Mouse (Mus musculus): ENCODE data around the gene Ksr2. TPM values are rescaled to one million over a fixed set of nuclear protein-coding genes. Genes with fewer than 3 reads are reported as not detected.

The Ksr2 gene
- total RNA-seq, 2 experiments from 2014 or later = 34.1 to 35.9 TPM

DNA sequence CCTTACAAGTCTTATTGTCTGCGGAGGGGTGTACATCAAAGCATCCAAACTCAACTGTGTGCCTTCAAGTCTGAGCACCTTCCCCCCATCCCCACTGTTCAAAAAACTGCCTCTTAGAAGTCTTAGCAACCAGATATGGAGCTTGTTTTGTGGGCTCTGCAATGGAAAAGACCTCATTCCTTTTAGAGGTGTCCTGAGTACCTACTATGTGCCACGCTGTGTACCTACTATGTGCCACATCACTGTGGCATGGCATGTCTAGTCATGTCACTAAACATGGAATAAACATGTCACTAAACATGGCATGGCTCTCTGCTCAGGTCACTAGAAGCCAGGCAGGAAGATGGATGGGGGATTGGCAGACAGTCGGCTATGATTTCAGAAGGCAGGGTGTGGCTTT is 268.4 kb downstream of the Ksr2 start:
- no peak for DNase-seq (ENCODE audit: low spot score in 2 of 2)

DNA sequence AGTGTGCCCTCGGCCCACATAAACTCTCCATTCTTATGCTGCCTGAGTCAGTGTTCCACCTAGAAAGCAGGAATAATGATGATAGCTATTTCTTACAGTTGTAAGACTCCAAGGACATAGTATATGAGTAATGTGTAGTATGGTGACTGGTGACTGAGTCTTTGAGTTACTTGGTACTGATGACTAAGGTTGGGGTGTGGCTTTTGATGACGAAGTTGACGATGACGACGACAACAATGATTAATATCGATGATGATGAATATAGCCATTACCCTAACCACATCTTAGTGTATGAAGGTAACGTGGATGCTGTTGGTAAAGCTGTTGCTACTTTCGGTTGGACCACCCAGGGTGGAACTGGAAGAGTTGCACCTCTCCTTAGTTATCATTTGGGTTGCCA is 270.7 kb downstream of the Ksr2 start:
- no peak for DNase-seq (ENCODE audit: low spot score in 2 of 2)

DNA sequence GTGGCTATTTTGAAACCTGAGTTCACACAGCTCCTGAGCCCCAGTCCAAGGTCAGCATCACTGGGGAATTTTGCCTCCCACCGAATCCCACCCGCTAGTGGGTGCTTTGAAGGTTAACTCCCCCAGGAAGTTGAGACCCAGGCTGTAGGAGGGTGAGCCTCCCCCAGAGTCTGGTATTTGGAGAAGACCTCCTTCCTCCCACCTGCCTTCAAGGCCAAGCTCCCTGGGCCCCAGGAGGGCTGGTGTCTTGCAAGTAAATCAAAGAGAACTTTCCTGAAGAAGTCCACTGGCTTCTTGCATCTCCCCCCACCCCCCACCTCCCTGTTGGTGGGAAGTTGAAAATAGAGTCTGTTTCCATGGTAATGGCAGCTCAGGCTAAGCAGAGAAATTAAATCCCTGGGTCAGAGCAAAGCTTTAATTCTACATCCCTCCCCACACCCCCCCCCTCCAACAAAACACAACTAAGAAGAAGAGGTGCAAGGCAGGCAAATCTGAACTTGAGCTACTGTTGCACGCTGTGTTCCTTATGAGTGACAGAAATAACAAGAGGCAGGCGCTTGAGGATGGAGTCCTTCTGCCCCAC is 274.1 kb downstream of the Ksr2 start:
- DNase-seq (ENCODE audit: low spot score in 2 of 2) = no peak

DNA sequence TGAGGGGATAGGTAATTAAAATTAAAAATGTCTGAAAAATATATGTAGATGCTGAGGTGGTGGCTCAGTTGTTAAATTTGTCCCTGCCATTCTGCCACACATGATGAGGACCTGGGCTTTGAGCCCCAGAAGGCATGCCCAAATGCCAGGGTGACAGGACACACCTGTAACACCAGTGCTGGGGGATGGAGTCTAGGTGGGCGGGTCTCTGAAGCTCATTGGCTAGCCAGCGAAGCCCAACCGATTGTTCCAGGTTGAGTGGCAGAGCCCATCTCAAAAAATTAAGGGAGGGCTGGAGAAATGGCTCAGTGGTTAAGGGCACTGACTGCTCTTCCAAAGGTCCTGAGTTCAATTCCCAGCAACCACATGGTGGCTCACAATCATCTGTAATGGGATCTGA is 274.9 kb downstream of the Ksr2 start:
- DNase-seq (ENCODE audit: low spot score in 2 of 2) = no peak

DNA sequence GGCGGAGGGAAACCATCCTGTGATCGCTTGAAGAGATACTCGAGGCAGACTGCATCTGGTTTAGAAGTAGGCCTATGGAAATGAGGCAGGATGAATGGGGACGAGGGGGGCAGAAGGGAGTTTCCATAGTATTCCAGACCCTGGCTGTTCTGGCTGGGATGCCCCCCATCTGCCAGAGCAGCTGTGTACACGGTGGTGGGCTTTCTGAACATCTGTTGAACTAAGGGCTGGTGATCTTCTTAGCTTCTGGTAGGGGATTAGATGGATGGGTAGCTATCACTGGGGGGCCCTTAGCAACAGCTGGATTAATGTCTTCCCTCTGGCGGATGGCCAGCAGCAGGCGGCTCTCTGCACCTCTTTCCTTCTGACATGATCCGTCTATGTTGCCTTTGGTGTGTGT is 276.0 kb downstream of the Ksr2 start:
- DNase-seq (ENCODE audit: low spot score in 2 of 2) = no peak

DNA sequence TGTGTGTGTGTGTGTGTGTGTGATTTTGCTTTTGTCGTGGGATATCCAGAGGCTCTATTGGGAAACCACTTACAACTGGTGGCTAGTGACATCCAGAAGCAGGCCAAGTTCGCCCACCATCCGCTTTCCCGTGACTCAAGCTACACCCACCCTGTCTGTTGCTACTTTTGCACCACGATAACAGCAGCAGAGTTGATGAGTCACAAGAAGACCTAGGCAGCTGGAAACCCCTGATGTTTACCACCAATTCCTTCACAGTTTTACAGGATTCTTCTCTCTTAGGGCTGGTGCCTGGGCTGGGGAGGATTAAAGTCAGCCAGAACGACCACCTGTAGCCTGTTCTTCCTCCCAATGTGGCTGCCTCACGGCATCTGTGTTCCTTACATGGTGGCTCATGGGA is 277.5 kb downstream of the Ksr2 start:
- peak; percentile 30 to 54 for DNase-seq (ENCODE audit: low spot score in 2 of 2)

DNA sequence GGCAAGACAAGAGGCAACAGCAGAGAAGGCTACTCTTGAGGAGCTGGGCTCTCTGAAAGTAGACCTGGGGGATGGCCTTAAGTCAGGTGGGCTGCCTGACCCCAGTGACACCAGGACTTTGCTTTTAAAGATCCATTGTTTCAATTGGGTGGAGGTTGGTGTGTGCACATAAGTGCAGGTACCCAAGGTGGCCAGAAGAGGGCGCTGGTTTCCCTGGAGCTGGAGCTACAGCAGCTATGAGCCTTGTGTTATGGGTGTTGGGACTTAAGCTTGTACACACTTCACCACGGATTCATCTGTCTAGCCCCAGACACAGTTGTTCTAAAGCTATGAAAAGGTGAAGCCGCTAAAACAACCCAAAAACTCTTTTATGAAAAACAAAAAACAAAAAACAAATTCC is 279.8 kb downstream of the Ksr2 start:
- DNase-seq (ENCODE audit: low spot score in 2 of 2) = no peak

DNA sequence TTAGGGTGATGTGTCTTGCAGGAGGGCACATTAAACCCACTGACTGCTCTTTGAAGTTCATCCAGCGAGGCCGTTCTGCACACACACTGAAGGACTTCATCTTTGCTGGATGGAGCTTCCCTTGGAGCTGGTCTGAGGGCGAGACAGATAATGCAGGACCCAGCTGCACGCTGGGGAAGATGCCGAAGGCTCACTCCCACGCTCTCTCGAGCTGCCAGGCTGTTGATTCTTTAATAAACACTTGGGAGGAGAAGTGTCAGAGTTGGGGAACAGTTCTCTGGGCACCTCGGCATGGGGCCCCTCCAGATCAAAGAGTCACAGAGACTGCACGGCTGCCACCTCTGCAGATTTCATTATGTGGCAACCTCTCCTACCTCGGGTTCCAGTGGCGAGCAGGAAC is 280.8 kb downstream of the Ksr2 start:
- peak in 1 of 2 experiments; percentile 27 for DNase-seq (ENCODE audit: low spot score in 2 of 2)

DNA sequence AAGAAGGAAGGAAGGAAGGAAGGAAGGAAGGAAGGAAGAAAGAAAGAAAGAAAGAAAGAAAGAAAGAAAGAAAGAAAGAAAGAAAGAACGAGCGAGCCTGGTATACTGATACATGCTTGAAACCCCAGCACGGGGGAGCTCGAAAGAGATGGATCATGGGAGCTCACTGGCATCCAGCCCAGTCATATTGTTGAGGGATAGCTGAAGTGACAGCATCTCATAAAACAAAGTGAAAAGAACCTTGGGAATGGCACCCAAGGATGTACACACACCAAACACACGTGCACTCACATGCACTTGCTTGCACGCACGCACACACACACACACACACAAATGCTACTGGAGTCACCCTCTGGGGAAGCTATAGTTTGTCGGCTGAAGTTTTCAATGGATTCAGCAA is 282.6 kb downstream of the Ksr2 start:
- DNase-seq (ENCODE audit: low spot score in 2 of 2) = peak in 1 of 2 experiments; percentile 50

DNA sequence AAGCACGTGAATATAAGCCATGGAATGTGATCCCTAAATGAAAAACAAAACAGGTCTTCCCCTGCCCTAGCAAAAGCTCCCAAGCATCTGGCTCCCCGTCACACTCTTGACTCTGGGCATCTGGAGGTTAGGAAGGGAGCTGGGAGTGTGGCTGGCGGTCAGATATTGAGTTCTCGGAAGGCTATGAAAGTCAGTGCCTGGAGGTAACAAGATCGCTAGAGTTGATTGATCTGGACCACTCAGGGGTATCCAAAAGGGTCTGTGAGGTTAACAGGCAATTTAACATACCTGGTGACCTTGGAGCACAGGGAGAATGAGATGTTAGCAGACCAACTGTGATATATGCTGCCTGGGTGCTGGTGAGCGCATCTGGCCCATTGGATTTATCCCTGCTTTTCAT is 283.8 kb downstream of the Ksr2 start:
- DNase-seq (ENCODE audit: low spot score in 2 of 2) = no peak

DNA sequence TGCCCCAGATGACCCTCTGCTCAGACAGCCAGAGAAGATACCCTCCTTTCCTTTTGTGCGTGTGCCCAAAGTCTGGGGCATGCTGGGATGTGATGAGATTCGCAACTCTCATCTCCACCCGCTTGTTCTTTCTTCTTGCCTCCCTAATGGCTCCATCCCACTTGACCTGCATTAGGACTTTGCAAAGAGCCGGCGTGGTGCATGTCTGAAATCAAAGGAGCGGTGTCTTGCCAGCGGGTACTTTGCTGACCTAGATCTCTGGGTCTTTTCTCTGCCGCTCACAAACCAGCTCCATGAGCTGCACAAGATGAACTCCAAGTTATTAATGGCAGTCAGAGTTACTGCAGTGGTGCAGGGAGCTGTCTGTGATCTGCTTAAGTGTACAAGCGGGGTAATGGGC is 290.6 kb downstream of the Ksr2 start:
- DNase-seq (ENCODE audit: low spot score in 2 of 2) = no peak

DNA sequence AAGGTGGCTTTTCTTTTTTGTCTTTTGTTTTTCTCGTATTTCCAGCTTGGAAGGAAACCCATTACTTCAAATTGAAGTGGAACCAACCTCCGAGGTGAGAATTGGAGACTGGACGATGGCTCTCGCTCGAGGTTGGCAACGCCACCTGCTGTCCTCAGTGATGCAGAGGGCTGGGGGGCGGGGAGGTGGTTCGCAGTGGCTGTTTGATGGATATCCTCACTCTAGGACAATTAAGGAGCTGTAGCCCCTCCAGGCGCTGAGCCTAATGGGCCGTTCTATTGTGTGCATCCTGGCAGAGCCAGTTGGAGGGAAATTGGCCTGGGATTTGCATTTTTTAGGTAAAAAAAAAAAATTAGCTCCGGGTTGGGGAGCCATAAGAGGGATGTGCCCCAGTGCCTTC is 292.8 kb downstream of the Ksr2 start:
- no peak for DNase-seq (ENCODE audit: low spot score in 2 of 2)

DNA sequence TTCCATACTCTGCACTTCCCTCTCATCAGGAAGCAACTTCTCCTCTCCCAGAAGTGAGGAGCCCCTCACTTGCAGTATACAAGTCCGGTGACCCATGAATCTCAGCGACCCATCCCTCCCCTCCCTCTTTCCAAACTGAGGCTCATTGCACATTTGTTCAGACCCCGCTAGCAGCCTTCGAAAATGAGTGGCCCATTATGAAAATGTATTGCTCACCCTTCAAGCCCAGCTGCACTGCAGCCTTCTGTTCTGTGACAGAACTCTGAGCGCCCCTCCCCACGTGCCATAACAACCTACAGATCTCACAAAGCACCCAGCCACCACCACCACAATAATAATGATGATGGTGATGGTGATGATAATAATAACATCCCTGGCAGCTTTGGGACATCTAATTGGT is 295.5 kb downstream of the Ksr2 start:
- no peak for DNase-seq (ENCODE audit: low spot score in 2 of 2)

DNA sequence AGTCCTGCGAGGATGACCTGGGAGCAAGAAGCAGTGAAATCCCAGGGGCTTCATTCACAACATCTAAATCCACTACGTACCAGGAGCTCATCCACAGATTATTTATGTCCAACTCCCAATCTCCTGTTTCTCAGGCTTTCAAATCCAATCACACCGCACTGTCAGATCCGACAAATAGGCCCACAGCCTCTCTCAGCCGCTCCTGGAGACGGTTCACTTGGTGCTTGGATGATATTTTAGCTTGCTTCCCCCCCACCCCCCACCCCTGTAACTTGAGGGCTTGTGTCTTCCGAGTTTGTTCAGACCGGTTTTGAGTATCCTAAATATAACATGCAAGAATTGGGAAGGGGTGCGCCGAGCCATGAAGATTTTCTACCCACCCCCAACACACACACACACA is 297.8 kb downstream of the Ksr2 start:
- DNase-seq (ENCODE audit: low spot score in 2 of 2) = no peak

DNA sequence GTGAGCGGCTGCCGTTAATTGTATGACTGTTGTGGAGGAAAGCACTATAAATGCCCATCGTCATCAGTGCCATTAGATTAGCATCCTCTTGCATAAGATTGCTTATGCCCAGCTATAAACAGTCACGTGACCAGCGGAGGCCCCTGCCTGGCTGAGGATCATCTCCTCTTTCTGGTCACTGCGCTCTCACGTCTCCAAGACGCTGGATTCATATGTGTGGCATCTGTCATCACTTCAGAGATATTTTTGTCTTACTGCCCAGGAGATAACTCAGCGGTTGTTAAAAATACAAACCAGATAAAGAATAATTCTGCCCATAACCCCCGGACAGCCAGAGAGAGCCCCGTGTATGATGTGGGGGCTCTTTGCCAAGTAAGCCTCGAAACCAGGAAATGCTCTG is 298.4 kb downstream of the Ksr2 start:
- no peak for DNase-seq (ENCODE audit: low spot score in 2 of 2)

DNA sequence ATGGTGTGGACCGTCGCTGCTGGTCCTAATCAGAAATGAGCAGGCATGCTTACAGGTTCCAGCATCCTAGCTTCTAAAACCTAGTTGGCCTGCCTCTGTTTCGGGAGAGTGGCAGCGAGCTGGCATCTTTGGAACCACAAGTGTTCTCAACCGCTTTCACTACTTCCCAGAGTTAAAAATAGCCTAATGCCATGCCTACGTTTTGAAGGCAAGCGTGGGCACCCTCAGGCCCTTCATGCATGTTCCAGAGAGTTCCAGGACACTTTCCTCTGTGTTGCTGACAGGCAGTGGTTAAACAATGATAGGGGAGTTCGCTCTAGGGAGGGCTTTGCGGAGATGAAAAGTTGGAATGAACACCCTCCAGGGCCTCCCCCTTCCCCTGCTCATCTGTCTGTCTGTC is 303.3 kb downstream of the Ksr2 start:
- DNase-seq (ENCODE audit: low spot score in 2 of 2) = no peak

DNA sequence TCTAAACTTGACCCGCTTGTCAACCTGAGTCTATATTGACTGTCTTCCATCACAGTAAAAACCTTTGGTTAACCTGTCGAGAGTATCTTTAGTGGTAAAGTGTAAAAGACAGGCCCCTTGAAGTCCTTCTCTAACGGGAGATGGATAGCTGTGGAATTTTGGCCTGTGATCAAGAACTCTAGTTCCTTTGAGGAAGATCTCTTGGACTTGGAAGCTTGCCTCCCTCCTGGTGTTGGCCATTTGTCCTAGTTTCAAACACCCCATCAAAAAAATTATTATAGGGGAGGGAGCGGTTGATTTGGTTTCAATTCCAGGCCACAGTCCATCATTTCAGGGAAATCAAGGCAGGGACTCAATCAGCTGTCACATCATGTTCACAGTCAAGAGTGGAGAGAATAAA is 309.5 kb downstream of the Ksr2 start:
- DNase-seq (ENCODE audit: low spot score in 2 of 2) = no peak

DNA sequence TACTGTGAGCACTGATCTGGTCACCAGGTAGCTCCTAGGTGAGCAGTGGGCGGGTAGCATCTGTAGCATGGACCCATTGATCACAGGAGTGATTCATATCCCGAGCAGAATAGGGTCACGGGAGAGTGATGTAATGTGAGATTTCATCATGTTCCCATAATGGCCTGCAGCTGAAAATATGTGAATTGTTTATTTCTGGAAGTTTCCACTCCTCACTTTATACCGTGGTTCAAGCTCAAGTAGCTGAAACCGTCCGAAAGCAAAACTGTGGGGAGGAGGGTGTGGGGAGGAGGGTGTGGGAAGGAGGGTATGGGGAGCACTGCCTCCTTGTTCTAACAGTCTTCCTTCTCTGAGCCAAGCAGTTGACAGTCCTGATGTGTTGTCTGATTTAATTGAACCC is 312.7 kb downstream of the Ksr2 start:
- no peak for DNase-seq (ENCODE audit: low spot score in 2 of 2)

DNA sequence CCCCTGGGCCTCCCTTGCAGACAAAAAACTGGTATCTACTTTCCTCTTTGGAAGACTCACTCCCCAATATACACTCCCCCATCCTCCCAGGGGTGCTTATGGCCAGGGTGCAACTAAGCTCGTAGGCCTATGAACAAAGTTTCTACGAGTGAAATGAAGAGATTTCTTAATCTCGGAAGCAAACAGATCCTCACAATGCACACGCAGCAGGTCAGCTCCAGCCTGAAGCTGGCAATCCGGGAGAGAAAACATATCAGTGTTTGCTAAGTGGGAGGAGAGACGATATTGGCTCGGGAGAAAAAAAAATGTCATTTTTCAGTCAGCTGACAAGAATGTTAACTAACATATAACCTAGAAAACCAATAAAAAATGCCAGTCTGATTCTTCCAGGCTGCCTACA is 313.3 kb downstream of the Ksr2 start:
- no peak for DNase-seq (ENCODE audit: low spot score in 2 of 2)

DNA sequence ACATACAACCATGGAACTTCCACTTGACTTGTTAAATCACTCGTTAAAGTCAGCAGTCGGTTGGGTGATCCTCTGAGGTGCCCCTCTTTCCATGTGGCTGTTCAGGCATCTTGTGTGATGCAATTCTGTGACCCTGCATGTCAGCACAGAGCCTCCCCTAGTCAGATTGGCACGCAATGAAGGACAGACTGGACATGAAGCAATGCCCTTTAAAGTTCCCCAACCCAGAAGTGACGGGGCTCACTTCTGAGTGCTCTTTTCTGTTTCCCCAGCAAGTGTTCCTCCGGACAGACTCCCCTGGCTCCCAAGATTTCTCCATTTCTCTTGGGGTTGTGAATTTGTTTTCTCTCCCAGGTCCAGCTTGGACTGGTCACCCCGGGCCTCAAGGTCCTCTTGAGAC is 317.5 kb downstream of the Ksr2 start:
- DNase-seq (ENCODE audit: low spot score in 2 of 2) = no peak

DNA sequence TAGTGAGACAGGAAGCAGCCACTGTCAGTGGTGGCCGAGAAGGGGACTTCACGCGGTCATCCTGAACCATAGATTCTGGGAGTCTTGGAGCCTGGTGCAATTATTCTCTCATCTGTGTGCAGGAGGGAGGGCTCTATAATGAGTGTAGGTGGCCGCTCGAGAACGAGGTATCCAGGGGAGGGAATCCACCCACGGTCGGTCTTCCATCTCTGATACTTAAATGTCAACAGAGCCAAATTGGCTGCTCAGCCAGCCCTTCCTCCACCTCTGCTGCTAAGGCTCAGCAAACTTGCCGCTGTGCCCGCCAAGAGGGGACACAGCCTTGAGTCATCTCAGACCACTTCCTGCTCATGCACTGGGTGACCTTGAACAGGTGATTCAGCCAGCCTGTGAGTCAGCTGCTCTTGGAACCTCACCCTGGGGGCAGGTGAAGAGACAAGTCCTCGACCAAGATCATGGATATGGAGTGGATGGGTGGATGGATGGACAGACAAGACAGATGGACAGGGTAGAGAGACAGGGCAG is 330.9 kb downstream of the Ksr2 start:
- DNase-seq (ENCODE audit: low spot score in 2 of 2) = peak; percentile 28 to 45

DNA sequence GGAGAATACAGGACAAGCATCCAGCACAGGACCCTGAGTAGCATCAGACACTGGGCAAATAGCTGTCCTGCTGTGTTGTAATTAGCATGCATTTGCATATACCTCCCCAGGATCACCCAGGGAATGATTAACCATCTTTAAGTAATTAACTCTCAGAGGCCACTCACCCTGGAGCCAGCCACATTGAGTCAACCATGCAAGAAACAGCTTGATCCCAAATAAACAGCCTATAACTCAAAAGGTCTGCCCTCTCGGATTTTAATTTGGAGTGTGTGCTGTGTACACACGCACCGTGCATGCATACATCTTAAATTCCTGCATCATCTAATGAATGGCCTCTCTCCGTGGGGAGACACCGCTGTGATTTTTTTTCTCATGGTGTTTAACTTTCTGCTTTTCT is 335.6 kb downstream of the Ksr2 start:
- no peak for DNase-seq (ENCODE audit: low spot score in 2 of 2)

DNA sequence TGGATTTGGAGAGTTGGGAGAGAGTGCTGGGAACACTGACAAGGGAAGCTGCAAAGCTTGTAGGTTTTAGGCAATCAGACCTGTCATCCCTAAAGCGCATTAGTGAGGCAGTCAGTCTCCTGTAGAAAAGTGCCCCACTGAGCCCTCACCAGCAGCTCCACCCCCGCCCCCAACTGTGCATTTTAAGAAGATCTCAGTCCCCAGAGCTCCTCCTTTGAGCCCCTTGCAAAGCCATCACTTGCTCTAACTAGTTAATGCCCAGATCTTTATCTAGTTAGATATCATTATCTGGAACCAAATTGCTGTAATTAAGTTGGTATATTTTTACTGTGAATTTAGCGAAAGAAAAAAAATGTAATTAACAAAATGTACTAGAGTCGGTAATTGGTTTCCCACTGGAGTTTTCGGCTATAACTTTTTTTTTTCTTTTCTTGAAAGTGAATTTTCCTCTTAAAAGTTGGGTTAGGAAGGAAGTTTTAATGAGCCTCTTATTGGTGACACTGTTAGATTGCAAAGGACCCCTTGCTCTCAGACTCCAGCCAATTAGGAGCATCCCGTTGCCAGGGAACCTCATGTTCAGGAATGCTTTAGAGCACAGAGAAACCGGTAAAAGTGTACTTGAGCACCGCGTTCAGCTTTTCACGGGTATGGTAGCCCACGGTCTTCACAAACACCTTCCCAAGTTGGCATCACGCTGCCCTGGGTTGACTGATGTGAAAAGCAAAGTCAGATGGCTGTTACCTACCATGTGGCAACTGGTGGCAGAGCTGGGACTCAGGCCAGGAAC is 344.1 kb downstream of the Ksr2 start:
- peak in 1 of 2 experiments; percentile 25 for DNase-seq (ENCODE audit: low spot score in 2 of 2)

Measured in layer of hippocampus, adult 18-20 months (tissue).